In the genomic region with DNA sequence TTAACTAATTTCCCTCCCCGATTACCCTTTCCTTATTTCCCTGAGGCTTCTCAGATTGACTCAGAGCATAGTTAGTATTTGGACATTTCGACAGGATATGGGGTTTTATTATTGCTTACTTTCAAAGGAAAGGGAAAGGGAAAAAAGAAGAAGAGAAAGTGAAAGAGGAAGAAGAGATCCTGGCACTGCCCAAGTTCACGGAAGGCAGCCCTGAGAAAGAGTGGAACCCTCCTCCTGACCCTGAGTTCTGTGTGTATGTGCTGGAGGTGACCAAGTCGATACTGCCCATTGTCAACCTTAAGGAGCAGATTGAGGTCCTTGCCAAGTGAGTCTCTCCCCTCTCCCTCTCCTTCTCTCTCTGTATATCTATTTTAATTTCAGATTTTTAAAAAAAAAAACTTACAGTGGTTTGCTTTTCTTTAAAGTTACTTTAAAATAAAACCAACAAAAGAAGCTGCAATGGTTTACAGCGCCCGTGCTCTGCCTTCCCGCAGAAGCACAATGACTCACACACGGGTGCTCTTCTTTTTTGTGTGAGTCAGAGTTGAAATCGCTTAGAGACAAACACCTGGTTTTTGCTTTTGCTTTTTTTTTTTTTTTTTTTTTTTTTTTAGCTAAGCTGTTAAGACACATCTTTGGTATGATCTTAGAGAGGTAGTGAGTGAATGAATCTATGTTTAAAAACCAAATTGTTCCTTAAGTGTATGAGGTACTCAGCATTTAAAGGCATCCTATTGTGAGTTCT, we compare ENCODE assay signal across 1 mouse cellular context.
TF ChIP-seq lines count a peak whose summit lies in the region.

No protein-coding gene starts in this region.

TF ChIP-seq in CH12.LX, 34 proteins besides CTCF, POLR2A, EP300 and RAD21 (continued from another document):
- TF ChIP-seq ZMIZ1 (IDR thresholded peaks at IDR 0.05; ENCODE audit: low read depth, low read length) = no peak
- TF ChIP-seq ELF1 (IDR thresholded peaks at IDR 0.05; ENCODE audit: low read depth, low read length) = no peak
- TF ChIP-seq ZC3H11A (IDR thresholded peaks at IDR 0.05; ENCODE audit: low read depth, low read length) = no peak
- TF ChIP-seq MAX (IDR thresholded peaks at IDR 0.05; ENCODE audit: low read length) = no peak
- TF ChIP-seq MAZ (IDR thresholded peaks at IDR 0.05; ENCODE audit: low read depth, low read length) = 0 out of 2 replicates have a peak, but pooled peaks have one; percentile 21
- no peak for TF ChIP-seq RCOR1 (conservative IDR thresholded peaks at IDR 0.05; ENCODE audit: low read depth, low read length)
- peak; percentile 75 for TF ChIP-seq BHLHE40 (IDR thresholded peaks at IDR 0.05; ENCODE audit: low read depth, low read length)
- TF ChIP-seq CHD1 (IDR thresholded peaks at IDR 0.05; ENCODE audit: low read depth, low read length) = no peak
- 0 out of 2 replicates have a peak, but pooled peaks have one; percentile 52 for TF ChIP-seq IRF4 (IDR thresholded peaks at IDR 0.05; ENCODE audit: low read depth, low read length)
- TF ChIP-seq UBTF (IDR thresholded peaks at IDR 0.05; ENCODE audit: low read depth, low read length) = no peak
- TF ChIP-seq USF1 (IDR thresholded peaks at IDR 0.05; ENCODE audit: low read depth, low read length) = no peak
- TF ChIP-seq TCF12 (IDR thresholded peaks at IDR 0.05; ENCODE audit: low read depth, low read length) = 0 out of 2 replicates have a peak, but pooled peaks have one; percentile 25
